Comparison of ENCODE assay signal across 12 mouse cellular contexts in the genomic region with DNA sequence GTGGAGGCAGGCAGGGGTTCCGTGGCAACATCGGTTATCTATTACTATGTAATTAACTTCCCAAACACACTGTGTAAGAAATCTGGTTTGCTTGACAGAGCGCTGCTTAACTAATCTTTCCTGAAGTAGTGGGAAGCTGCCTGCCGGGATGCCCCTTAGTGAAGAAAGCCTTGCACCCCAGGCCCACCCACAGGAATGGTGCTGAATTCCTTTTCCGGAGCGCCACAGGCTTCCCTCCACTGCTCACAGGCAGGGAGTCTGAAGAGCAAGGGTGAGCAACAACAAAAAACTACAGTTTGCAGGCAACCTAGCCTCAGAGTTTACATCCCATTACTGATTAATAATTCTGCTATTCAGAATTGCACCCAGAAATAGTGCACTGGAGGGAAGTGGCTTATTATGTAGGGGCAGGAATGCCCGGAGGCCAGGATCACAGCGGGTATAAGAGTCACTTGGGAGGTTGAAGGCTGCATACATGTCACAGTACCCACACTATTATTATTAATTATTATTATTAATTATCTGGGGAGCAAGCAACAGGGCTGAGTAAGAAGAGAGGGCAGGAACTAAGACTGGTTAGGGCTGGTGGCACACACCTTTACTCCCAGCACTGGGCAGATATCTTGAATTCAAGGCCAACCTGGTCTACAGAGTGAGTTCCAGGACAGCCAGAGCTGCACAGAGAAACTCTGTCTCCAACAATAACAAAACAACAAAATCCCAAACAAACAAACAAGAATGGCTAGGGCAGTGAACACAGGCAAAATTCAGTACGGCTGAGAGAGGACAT. TPM values are rescaled to one million over a fixed set of nuclear protein-coding genes. Genes with fewer than 3 reads are reported as not detected.
DNase-seq lines count a peak whose midpoint lies in the region; ATAC-seq lines count a peak whose summit lies in the region.
"Had no signal": no experiment of that assay in that cellular context is flagged by ENCODE, and none has a peak within 500 bp of the region (broad histone marks: within the 10 kb centered on the region; RNA-seq: fewer than 3 reads in every experiment).

No protein-coding gene starts in this region.

- H3K4me3 ChIP-seq in kidney, embryonic 15.5 days (replicated peaks): no peak overlapping the region
- H3K4me3 ChIP-seq in limb, embryonic 11.5 days (ENCODE audit: low read depth, low read length): no peak overlapping the region
- H3K4me3 ChIP-seq: hindbrain, embryonic 13.5 days; layer of hippocampus, adult 2 months had no signal

- H3K9me3 ChIP-seq in kidney, embryonic 15.5 days (replicated peaks): no peaks in the 10 kb centered on the region
- H3K9me3 ChIP-seq in limb, embryonic 11.5 days (ENCODE audit: control insufficient read depth, low read length): no peaks in the 10 kb centered on the region
- H3K9me3 ChIP-seq: hindbrain, embryonic 13.5 days had no signal

- no peaks in the 10 kb centered on the region for H3K36me3 ChIP-seq in kidney, embryonic 15.5 days
- H3K36me3 ChIP-seq in limb, embryonic 11.5 days (ENCODE audit: control insufficient read depth, insufficient read depth, low read length): no peaks in the 10 kb centered on the region
- H3K36me3 ChIP-seq: hindbrain, embryonic 13.5 days had no signal

- peak overlapping the region; percentile 35 for H3K4me2 ChIP-seq in kidney, embryonic 15.5 days
- H3K4me2 ChIP-seq in limb, embryonic 11.5 days (ENCODE audit: low read depth, severe bottlenecking): no peak overlapping the region
- H3K4me2 ChIP-seq: hindbrain, embryonic 13.5 days had no signal

- peaks cover 17% of the 10 kb centered on the region for H3K4me1 ChIP-seq in kidney, embryonic 15.5 days
- no peaks in the 10 kb centered on the region for H3K4me1 ChIP-seq in limb, embryonic 11.5 days (ENCODE audit: control insufficient read depth, insufficient read depth, low read length)
- H3K4me1 ChIP-seq: hindbrain, embryonic 13.5 days had no signal

- H3K27ac ChIP-seq in kidney, embryonic 15.5 days: peak overlapping the region; percentile 70
- no peak overlapping the region for H3K27ac ChIP-seq in limb, embryonic 11.5 days (replicated peaks; ENCODE audit: low read depth, low read length)
- H3K27ac ChIP-seq: hindbrain, embryonic 13.5 days; layer of hippocampus, adult 2 months had no signal

- DNase-seq in heart, adult 11 months: peak; percentile 75
- no peak for DNase-seq in heart, postnatal 36 days
- DNase-seq in kidney, postnatal 14 days: no peak
- peak; percentile 14 for DNase-seq in embryo, embryonic 11 days
- peak; percentile 28 for DNase-seq in limb, embryonic 11.5 days (ENCODE audit: low spot score)
- DNase-seq in cerebellum, adult 18-20 months: no peak
- DNase-seq: thymus, postnatal 14 days had no signal

- H3K9ac ChIP-seq in kidney, embryonic 15.5 days: no peak overlapping the region
- no peak overlapping the region for H3K9ac ChIP-seq in limb, embryonic 11.5 days (ENCODE audit: low read length)
- H3K9ac ChIP-seq: hindbrain, embryonic 13.5 days had no signal

- 25% methylated on average over 9 of the region's 9 CpGs for WGBS in kidney, embryonic 15.5 days
- 29% methylated on average over 9 of the region's 9 CpGs for whole genome bisulfite sequencing in limb, embryonic 11.5 days

- peak; percentile 62 for ATAC-seq in kidney, embryonic 15.5 days (replicated peaks; ENCODE audit: low FRiP score)
- ATAC-seq in limb, embryonic 11.5 days (ENCODE audit: insufficient number of reproducible peaks, low FRiP score, low TSS enrichment, low read depth): 0 out of 2 replicates have a peak, but pooled peaks have one; percentile 4
- no peak for ATAC-seq in erythroblast, adult 5-6 weeks (replicated peaks; ENCODE audit: low FRiP score, poor library complexity, severe bottlenecking)
- ATAC-seq: forebrain, embryonic 14.5 days had no signal

- no peaks in the 10 kb centered on the region for H3K27me3 ChIP-seq in kidney, embryonic 15.5 days
- H3K27me3 ChIP-seq in limb, embryonic 11.5 days (ENCODE audit: control insufficient read depth, insufficient read depth, low read length): no peaks in the 10 kb centered on the region
- H3K27me3 ChIP-seq: hindbrain, embryonic 13.5 days had no signal

- intact Hi-C loops in heart, postnatal 36 days (cut with DNase I): no loop called here

RNA-seq across cellular contexts. Expression of a gene that starts 26.0 kb away (rescaled TPM):
- 1 to 10 TPM; 1.9 to 5.6 TPM for total RNA-seq in heart, postnatal 36 days (2021)
- 144 and 158 TPM in 2 replicates for polyA plus RNA-seq in kidney, embryonic 15.5 days (2015; fragmentation: Nextera tagmentation; extraction: Ambion mirVana)
- 224 and 241 TPM in 2 replicates for polyA plus RNA-seq in limb, embryonic 11.5 days (2014; fragmentation: Nextera tagmentation; extraction: Ambion mirVana)
- total RNA-seq in erythroblast, adult 5-6 weeks (2015; ENCODE audit: low replicate concordance): 4.6 and 9.0 TPM in 2 replicates
- 9.0 and 12.8 TPM in 2 replicates for total RNA-seq in erythroblast, adult 5-6 weeks (2017; ENCODE audit: low replicate concordance)

Comparison
In these comparisons a context has a peak if more than half of its experiments do, and no peak if none do; other contexts are left out.
1. DNase-seq: peak in heart, adult 11 months (single experiment), embryo, embryonic 11 days (single experiment) and limb, embryonic 11.5 days (single experiment); none in heart, postnatal 36 days (0 of 2), kidney, postnatal 14 days (single experiment) and cerebellum, adult 18-20 months (0 of 2).